1 mouse cellular context compared by ENCODE assay signal in the genomic region with DNA sequence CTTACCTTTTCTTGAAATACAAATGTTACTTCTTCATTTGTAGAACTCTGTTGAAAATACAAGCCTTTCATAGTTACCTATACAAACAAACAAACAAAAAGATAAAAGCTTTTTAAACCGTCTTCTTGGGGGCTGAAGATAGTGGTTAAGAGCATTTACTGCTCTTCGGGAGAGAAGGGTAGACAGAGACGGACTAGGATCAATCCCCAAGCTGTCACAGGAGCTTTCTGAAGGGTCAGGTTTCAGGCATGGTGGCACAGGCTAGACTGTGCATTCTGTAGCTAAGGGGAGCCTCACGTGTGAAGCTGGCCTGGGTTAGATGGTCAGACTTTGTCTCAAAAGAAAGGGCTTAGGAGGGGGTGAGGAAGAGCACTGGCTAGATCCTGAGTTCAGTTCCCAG.
TF ChIP-seq lines count a peak whose summit lies in the region.

No protein-coding gene starts in this region.

TF ChIP-seq in MEL, 35 proteins besides CTCF, POLR2A, EP300 and RAD21:
- 0 out of 2 replicates have a peak, but pooled peaks have one; percentile 37 for TF ChIP-seq MYB (IDR thresholded peaks at IDR 0.05; ENCODE audit: low read depth, low read length)
- no peak for TF ChIP-seq TCF12 (IDR thresholded peaks at IDR 0.05; ENCODE audit: low read depth, low read length)
- TF ChIP-seq USF2 (IDR thresholded peaks at IDR 0.05; ENCODE audit: borderline replicate concordance in 1 of 2, insufficient read depth in 1 of 2, low read depth in 1 of 2, low read length in 2 of 2): no peak
- peak; percentile 27; the same call in 1 of the 2 replicates for TF ChIP-seq BHLHE40 (IDR thresholded peaks at IDR 0.05; ENCODE audit: borderline replicate concordance, low read depth, low read length)
